Mouse (Mus musculus): ENCODE data around the gene S100a3. TPM values are rescaled to one million over a fixed set of nuclear protein-coding genes. Genes with fewer than 3 reads are reported as not detected.

The S100a3 gene
- polyA plus RNA-seq, 1 experiment from 2014 or later = not detected

DNA sequence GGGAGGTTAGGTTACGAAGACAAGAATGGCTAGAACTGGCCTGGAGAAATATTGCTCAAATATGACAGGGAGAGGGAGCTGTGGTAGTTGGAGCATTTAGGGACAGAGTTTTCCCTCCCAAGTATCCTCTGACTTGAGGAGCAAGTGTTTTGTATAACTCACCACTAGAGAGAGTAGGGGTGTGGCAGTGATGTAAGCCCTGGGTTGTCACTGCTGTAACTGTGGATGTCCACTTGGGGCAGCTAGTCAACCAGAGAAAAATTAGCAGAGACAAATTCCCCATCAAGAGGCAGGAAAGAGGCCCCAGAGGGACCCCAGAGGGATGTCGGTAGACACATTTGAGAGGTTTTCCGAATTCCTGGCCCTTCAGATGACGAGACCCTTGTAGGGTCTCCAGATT lies 35.0 kb upstream of the S100a3 start:
- Histone ChIP-seq H3K4me1 (ENCODE audit: control insufficient read depth, insufficient read depth, low read length) (no peaks in the 10 kb centered on the region), H3K4me3 (ENCODE audit: low read depth, low read length) (no peak overlapping the region), H3K4me2 (no peak overlapping the region), H3K27me3 (ENCODE audit: control insufficient read depth, insufficient read depth, low read length) (no peaks in the 10 kb centered on the region), H3K9ac (ENCODE audit: low read length) (no peak overlapping the region), H3K27ac (ENCODE audit: low read depth, low read length) (no peak overlapping the region), H3K9me3 (ENCODE audit: control insufficient read depth, low read length) (no peaks in the 10 kb centered on the region), H3K36me3 (ENCODE audit: control insufficient read depth, insufficient read depth, low read length) (no peaks in the 10 kb centered on the region)
- DNase-seq (ENCODE audit: low spot score, missing footprints) = no peak
- 69% methylated on average over 4 of the region's 4 CpGs for WGBS
- no peak for ATAC-seq (ENCODE audit: low FRiP score)

DNA sequence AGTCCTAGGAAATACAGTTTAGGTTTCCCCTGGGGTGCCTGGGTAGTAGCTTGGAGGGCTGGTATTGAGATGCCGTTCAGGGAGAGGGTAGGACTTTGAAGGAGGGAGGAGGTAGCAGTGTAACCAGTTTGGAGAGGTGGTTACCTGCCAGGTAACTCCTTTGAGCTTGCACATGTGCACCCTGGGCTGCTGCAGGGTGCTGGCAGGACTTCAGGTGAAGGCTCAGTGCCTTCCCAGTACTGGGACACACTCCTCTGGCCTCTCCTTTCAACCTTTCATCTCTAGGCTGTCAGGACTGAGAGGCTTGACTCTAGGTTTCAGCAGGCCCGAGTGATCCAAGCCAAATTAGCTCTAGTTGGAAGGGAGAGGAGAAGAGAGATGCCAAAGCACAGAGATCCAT lies 34.3 kb upstream of the S100a3 start:
- Histone ChIP-seq H3K36me3 (ENCODE audit: control insufficient read depth, insufficient read depth, low read length) (no peaks in the 10 kb centered on the region), H3K27me3 (ENCODE audit: control insufficient read depth, insufficient read depth, low read length) (no peaks in the 10 kb centered on the region), H3K9me3 (ENCODE audit: control insufficient read depth, low read length) (no peaks in the 10 kb centered on the region), H3K9ac (ENCODE audit: low read length) (no peak overlapping the region), H3K4me1 (ENCODE audit: control insufficient read depth, insufficient read depth, low read length) (no peaks in the 10 kb centered on the region), H3K4me3 (ENCODE audit: low read depth, low read length) (no peak overlapping the region), H3K4me2 (no peak overlapping the region), H3K27ac (ENCODE audit: low read depth, low read length) (no peak overlapping the region)
- no peak for ATAC-seq (ENCODE audit: low FRiP score)
- peak; percentile 59 for DNase-seq (ENCODE audit: low spot score, missing footprints)
- WGBS = 87% methylated on average over 2 of the region's 2 CpGs

DNA sequence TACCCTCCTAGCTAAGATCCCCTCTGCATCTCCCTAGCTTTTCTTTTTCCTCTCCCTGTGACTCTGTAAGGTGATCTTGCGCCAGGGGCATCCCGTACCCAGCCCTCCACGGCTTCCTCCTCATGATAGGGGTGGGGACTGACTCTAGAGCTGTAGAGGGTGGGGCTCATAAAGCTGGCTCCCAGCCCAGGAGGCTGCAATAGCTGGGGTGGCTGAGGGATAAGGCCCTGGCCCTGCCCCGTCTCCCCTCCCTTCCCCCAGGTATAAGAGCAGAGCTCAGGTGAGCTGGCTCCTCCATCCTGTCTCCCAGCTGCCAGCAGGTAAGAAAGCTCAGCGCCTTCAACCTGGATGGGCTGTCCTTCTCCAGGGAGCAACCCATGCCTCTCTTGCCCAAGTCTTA lies 33.8 kb upstream of the S100a3 start, which contains the start of gene S100a14:
TSS of gene S100a14 (plus strand) at position 277 of the 400 bp plus-strand sequence.
- no peaks in the 10 kb centered on the region for H3K9me3 ChIP-seq (ENCODE audit: control insufficient read depth, low read length)
- no peaks in the 10 kb centered on the region for H3K27me3 ChIP-seq (ENCODE audit: control insufficient read depth, insufficient read depth, low read length)
- H3K4me2 ChIP-seq = no peak within 1 kb of the TSS
- H3K4me3 ChIP-seq (ENCODE audit: low read depth, low read length) = no peak within 1 kb of the TSS
- H3K9ac ChIP-seq (ENCODE audit: low read length) = no peak within 1 kb of the TSS
- no peaks in the 10 kb centered on the region for H3K4me1 ChIP-seq (ENCODE audit: control insufficient read depth, insufficient read depth, low read length)
- ATAC-seq (ENCODE audit: low FRiP score) = peak; percentile 38; the same call in 1 of the 2 replicates
- H3K27ac ChIP-seq (ENCODE audit: low read depth, low read length) = no peak within 1 kb of the TSS
- 78% methylated on average over 5 of the region's 5 CpGs for WGBS
- DNase-seq (ENCODE audit: low spot score, missing footprints) = peak; percentile 17
- no peaks in the 10 kb centered on the region for H3K36me3 ChIP-seq (ENCODE audit: control insufficient read depth, insufficient read depth, low read length)

- Histone ChIP-seq H3K9me3 (ENCODE audit: control insufficient read depth, low read length) (no peaks in the 10 kb centered on the region), H3K4me3 (ENCODE audit: low read depth, low read length) (no peak overlapping the region), H3K27me3 (ENCODE audit: control insufficient read depth, insufficient read depth, low read length) (no peaks in the 10 kb centered on the region), H3K9ac (ENCODE audit: low read length) (no peak overlapping the region), H3K4me2 (no peak overlapping the region), H3K36me3 (ENCODE audit: control insufficient read depth, insufficient read depth, low read length) (no peaks in the 10 kb centered on the region), H3K4me1 (ENCODE audit: control insufficient read depth, insufficient read depth, low read length) (no peaks in the 10 kb centered on the region), H3K27ac (ENCODE audit: low read depth, low read length) (no peak overlapping the region)
- 86% methylated on average over 7 of the region's 7 CpGs for WGBS
- ATAC-seq (ENCODE audit: low FRiP score) (no peak), DNase-seq (ENCODE audit: low spot score, missing footprints) (peak; percentile 41)
Measured at GRCm38 (mm10) chr3:90527291-90527873, 33.0 kb upstream of the S100a3 start.

- Histone ChIP-seq H3K27me3 (ENCODE audit: control insufficient read depth, insufficient read depth, low read length) (no peaks in the 10 kb centered on the region), H3K4me2 (no peak overlapping the region), H3K4me3 (ENCODE audit: low read depth, low read length) (no peak overlapping the region), H3K27ac (ENCODE audit: low read depth, low read length) (no peak overlapping the region), H3K9me3 (ENCODE audit: control insufficient read depth, low read length) (no peaks in the 10 kb centered on the region), H3K9ac (ENCODE audit: low read length) (no peak overlapping the region), H3K4me1 (ENCODE audit: control insufficient read depth, insufficient read depth, low read length) (no peaks in the 10 kb centered on the region), H3K36me3 (ENCODE audit: control insufficient read depth, insufficient read depth, low read length) (no peaks in the 10 kb centered on the region)
- WGBS = 82% methylated on average over 5 of the region's 5 CpGs
- ATAC-seq (ENCODE audit: low FRiP score) (no peak), DNase-seq (ENCODE audit: low spot score, missing footprints) (no peak)
Measured at GRCm38 (mm10) chr3:90531713-90532112, 28.7 kb upstream of the S100a3 start.

GRCm38 (mm10) chr3:90535446-90535845 lies 24.9 kb upstream of the S100a3 start:
- Histone ChIP-seq H3K4me2 (no peak overlapping the region), H3K9ac (ENCODE audit: low read length) (no peak overlapping the region), H3K27ac (ENCODE audit: low read depth, low read length) (no peak overlapping the region), H3K27me3 (ENCODE audit: control insufficient read depth, insufficient read depth, low read length) (no peaks in the 10 kb centered on the region), H3K36me3 (ENCODE audit: control insufficient read depth, insufficient read depth, low read length) (no peaks in the 10 kb centered on the region), H3K9me3 (ENCODE audit: control insufficient read depth, low read length) (no peaks in the 10 kb centered on the region), H3K4me3 (ENCODE audit: low read depth, low read length) (no peak overlapping the region), H3K4me1 (ENCODE audit: control insufficient read depth, insufficient read depth, low read length) (no peaks in the 10 kb centered on the region)
- 84% methylated on average over 1 of the region's 1 CpGs for WGBS
- ATAC-seq (ENCODE audit: low FRiP score) (no peak), DNase-seq (ENCODE audit: low spot score, missing footprints) (no peak)

- Histone ChIP-seq H3K9ac (ENCODE audit: low read length) (no peak within 1 kb of the TSS), H3K9me3 (ENCODE audit: control insufficient read depth, low read length) (no peaks in the 10 kb centered on the region), H3K27me3 (ENCODE audit: control insufficient read depth, insufficient read depth, low read length) (no peaks in the 10 kb centered on the region), H3K4me1 (ENCODE audit: control insufficient read depth, insufficient read depth, low read length) (peaks cover 5% of the 10 kb centered on the region; the same call in 1 of the 2 replicates), H3K27ac (ENCODE audit: low read depth, low read length) (no peak within 1 kb of the TSS), H3K4me3 (ENCODE audit: low read depth, low read length) (no peak within 1 kb of the TSS), H3K36me3 (ENCODE audit: control insufficient read depth, insufficient read depth, low read length) (no peaks in the 10 kb centered on the region), H3K4me2 (no peak within 1 kb of the TSS)
- DNase-seq (ENCODE audit: low spot score, missing footprints) (no peak), ATAC-seq (ENCODE audit: low FRiP score) (no peak)
- WGBS = 47% methylated on average over 10 of the region's 10 CpGs
Measured at GRCm38 (mm10) chr3:90537141-90537904, 23.1 kb upstream of the S100a3 start, which contains the start of gene S100a16. Gene S100a16 (plus strand): TSS chr3:90537254.

GRCm38 (mm10) chr3:90537905-90538296 lies 22.5 kb upstream of the S100a3 start:
- Histone ChIP-seq H3K4me2 (no peak overlapping the region), H3K36me3 (ENCODE audit: control insufficient read depth, insufficient read depth, low read length) (no peaks in the 10 kb centered on the region), H3K9me3 (ENCODE audit: control insufficient read depth, low read length) (no peaks in the 10 kb centered on the region), H3K9ac (ENCODE audit: low read length) (no peak overlapping the region), H3K27me3 (ENCODE audit: control insufficient read depth, insufficient read depth, low read length) (no peaks in the 10 kb centered on the region), H3K4me1 (ENCODE audit: control insufficient read depth, insufficient read depth, low read length) (peaks cover 5% of the 10 kb centered on the region; the same call in 1 of the 2 replicates), H3K27ac (ENCODE audit: low read depth, low read length) (no peak overlapping the region), H3K4me3 (ENCODE audit: low read depth, low read length) (no peak overlapping the region)
- DNase-seq (ENCODE audit: low spot score, missing footprints) = no peak
- 79% methylated on average over 5 of the region's 5 CpGs for WGBS
- no peak for ATAC-seq (ENCODE audit: low FRiP score)

GRCm38 (mm10) chr3:90540904-90541303 lies 19.5 kb upstream of the S100a3 start:
- H3K4me1 ChIP-seq (ENCODE audit: control insufficient read depth, insufficient read depth, low read length) = peaks cover 5% of the 10 kb centered on the region; the same call in 1 of the 2 replicates
- H3K36me3 ChIP-seq (ENCODE audit: control insufficient read depth, insufficient read depth, low read length) = no peaks in the 10 kb centered on the region
- H3K9ac ChIP-seq (ENCODE audit: low read length) = peak overlapping the region; percentile 30; the same call in 1 of the 2 replicates
- no peak overlapping the region for H3K4me3 ChIP-seq (ENCODE audit: low read depth, low read length)
- H3K27me3 ChIP-seq (ENCODE audit: control insufficient read depth, insufficient read depth, low read length) = no peaks in the 10 kb centered on the region
- ATAC-seq (ENCODE audit: low FRiP score) = peak; percentile 71
- peak; percentile 86 for DNase-seq (ENCODE audit: low spot score, missing footprints)
- no peak overlapping the region for H3K4me2 ChIP-seq
- WGBS = 36% methylated on average over 4 of the region's 4 CpGs
- H3K27ac ChIP-seq (ENCODE audit: low read depth, low read length) = no peak overlapping the region
- no peaks in the 10 kb centered on the region for H3K9me3 ChIP-seq (ENCODE audit: control insufficient read depth, low read length)

All from midbrain, embryonic 11.5 days (tissue).